Mouse (Mus musculus): Measurements from ENCODE around the gene Amh. TPM values are rescaled to one million over a fixed set of nuclear protein-coding genes. Genes with fewer than 3 reads are reported as not detected.
A peak's percentile ranks its signal among the peaks of the same experiment; 100 is the strongest.

Amh gene
- polyA plus RNA-seq, 1 experiment from 2014 or later = not detected

MicroRNAs encoded within 50 kb of the gene (microRNA counts, 519-probe panel; counts per million panel counts)
- 342 counts per million, percentile 67 among the panel's probes with 10 or more counts for microRNA mmu-miR-1982

Small RNAs within 50 kb of the gene (microRNA-seq; reads per million reads assigned to microRNA genes)
- 2.0 reads per million for gene Mir1982

Other genes starting within 250 kb of the Amh start
- 35.6 and 35.9 TPM in 2 replicates for gene Rexo1, start 243.7 kb upstream of the Amh start, polyA plus RNA-seq (2016; fragmentation: Nextera tagmentation; extraction: Ambion mirVana)
- gene Klf16, start 227.9 kb upstream of the Amh start, polyA plus RNA-seq (2016; fragmentation: Nextera tagmentation; extraction: Ambion mirVana) = 7.3 and 7.5 TPM in 2 replicates
- 126 and 127 TPM in 2 replicates for gene Abhd17a, start 214.9 kb upstream of the Amh start, polyA plus RNA-seq (2016; fragmentation: Nextera tagmentation; extraction: Ambion mirVana)
- gene Scamp4, start 202.4 kb upstream of the Amh start, polyA plus RNA-seq (2016; fragmentation: Nextera tagmentation; extraction: Ambion mirVana) = 60.8 and 63.9 TPM in 2 replicates
- 5.4 and 6.7 TPM in 2 replicates for gene Adat3, start 202.4 kb upstream of the Amh start, polyA plus RNA-seq (2016; fragmentation: Nextera tagmentation; extraction: Ambion mirVana)
- gene Gm49322, start 199.2 kb upstream of the Amh start, polyA plus RNA-seq (2016; fragmentation: Nextera tagmentation; extraction: Ambion mirVana) = 3.6 and 6.0 TPM in 2 replicates
- 173 and 192 TPM in 2 replicates for gene Csnk1g2, start 182.4 kb upstream of the Amh start, polyA plus RNA-seq (2016; fragmentation: Nextera tagmentation; extraction: Ambion mirVana)
- 92.8 and 100 TPM in 2 replicates for gene Btbd2, start 148.2 kb upstream of the Amh start, polyA plus RNA-seq (2016; fragmentation: Nextera tagmentation; extraction: Ambion mirVana)
- gene Mknk2, start 127.1 kb upstream of the Amh start, polyA plus RNA-seq (2016; fragmentation: Nextera tagmentation; extraction: Ambion mirVana) = 86.5 and 88.5 TPM in 2 replicates
- gene Mob3a, start 103.3 kb upstream of the Amh start, polyA plus RNA-seq (2016; fragmentation: Nextera tagmentation; extraction: Ambion mirVana) = 59.4 and 61.5 TPM in 2 replicates
- 28.6 and 29.3 TPM in 2 replicates for gene Izumo4, start 103.1 kb upstream of the Amh start, polyA plus RNA-seq (2016; fragmentation: Nextera tagmentation; extraction: Ambion mirVana)
- 93.9 and 95.1 TPM in 2 replicates for gene Ap3d1, start 63.0 kb upstream of the Amh start, polyA plus RNA-seq (2016; fragmentation: Nextera tagmentation; extraction: Ambion mirVana)
- 26.3 and 26.5 TPM in 2 replicates for gene Dot1l, start 50.0 kb upstream of the Amh start, polyA plus RNA-seq (2016; fragmentation: Nextera tagmentation; extraction: Ambion mirVana)
- gene Sf3a2, start 7.0 kb upstream of the Amh start, polyA plus RNA-seq (2016; fragmentation: Nextera tagmentation; extraction: Ambion mirVana) = 66.8 and 72.4 TPM in 2 replicates
- gene Plekhj1, start 6.6 kb upstream of the Amh start, polyA plus RNA-seq (2016; fragmentation: Nextera tagmentation; extraction: Ambion mirVana) = 155 TPM in 2 replicates
- 1.4 and 1.6 TPM in 2 replicates for gene Jsrp1, start 8.3 kb downstream of the Amh start, polyA plus RNA-seq (2016; fragmentation: Nextera tagmentation; extraction: Ambion mirVana)
- 1,342 and 1,429 TPM in 2 replicates for gene Oaz1, start 21.4 kb downstream of the Amh start, polyA plus RNA-seq (2016; fragmentation: Nextera tagmentation; extraction: Ambion mirVana)
- 0.65 and 1.3 TPM in 2 replicates for gene Lingo3, start 38.8 kb downstream of the Amh start, polyA plus RNA-seq (2016; fragmentation: Nextera tagmentation; extraction: Ambion mirVana)
- gene Lsm7, start 50.0 kb downstream of the Amh start, polyA plus RNA-seq (2016; fragmentation: Nextera tagmentation; extraction: Ambion mirVana) = 265 and 274 TPM in 2 replicates
- gene Sppl2b, start 50.0 kb downstream of the Amh start, polyA plus RNA-seq (2016; fragmentation: Nextera tagmentation; extraction: Ambion mirVana) = 51.2 and 51.3 TPM in 2 replicates
- gene Tmprss9, start 66.6 kb downstream of the Amh start, polyA plus RNA-seq (2016; fragmentation: Nextera tagmentation; extraction: Ambion mirVana) = 0.06 and 0.10 TPM in 2 replicates
- gene Timm13, start 95.7 kb downstream of the Amh start, polyA plus RNA-seq (2016; fragmentation: Nextera tagmentation; extraction: Ambion mirVana) = 282 and 323 TPM in 2 replicates
- gene Lmnb2, start 113.0 kb downstream of the Amh start, polyA plus RNA-seq (2016; fragmentation: Nextera tagmentation; extraction: Ambion mirVana) = 57.1 and 61.3 TPM in 2 replicates
- 7.9 and 8.0 TPM in 2 replicates for gene Gadd45b, start 124.8 kb downstream of the Amh start, polyA plus RNA-seq (2016; fragmentation: Nextera tagmentation; extraction: Ambion mirVana)
- gene Gng7, start 209.7 kb downstream of the Amh start, polyA plus RNA-seq (2016; fragmentation: Nextera tagmentation; extraction: Ambion mirVana) = 11.2 and 14.0 TPM in 2 replicates
- 16.6 and 16.8 TPM in 2 replicates for gene Diras1, start 220.4 kb downstream of the Amh start, polyA plus RNA-seq (2016; fragmentation: Nextera tagmentation; extraction: Ambion mirVana)
- gene Slc39a3, start 232.2 kb downstream of the Amh start, polyA plus RNA-seq (2016; fragmentation: Nextera tagmentation; extraction: Ambion mirVana) = 33.9 and 40.2 TPM in 2 replicates

Data from neural tube, embryonic 12.5 days (tissue).